Mouse (Mus musculus) MEL (cell line): ENCODE measurements around the gene Tcea2. TPM values are rescaled to one million over a fixed set of nuclear protein-coding genes. Genes with fewer than 3 reads are reported as not detected.

ENCODE experiments used
- DNase-seq: peaks from one replicate; pipeline ENCODE4 v3.0.0; 2011; ENCODE audit warnings: low read depth, low spot score
- H3K27ac ChIP-seq: 2 replicates; pipeline ENCODE4 v1.5.1; 2012; ENCODE audit warnings: low read depth, mild to moderate bottlenecking, control low read depth, low read length, moderate library complexity; ENCODE audit not compliant: control insufficient read depth
- H3K27me3 ChIP-seq, 2 experiments: fragments of 150-350 bp in 1 of 2; sonication (generic) in 1 of 2; 2 replicates each; pipeline ENCODE4 v1.6.1; 2012; ENCODE audit warnings: low read length in 2 of 2, mild to moderate bottlenecking in 2 of 2, improper control_type of control experiment in 1 of 2, moderate library complexity in 1 of 2; ENCODE audit not compliant: insufficient read depth in 2 of 2, control insufficient read depth in 1 of 2
- H3K36me3 ChIP-seq, 2 experiments: 2 replicates each; pipeline ENCODE4 v1.6.1; 2012 to 2014; ENCODE audit warnings: low read length in 2 of 2, improper control_type of control experiment in 1 of 2, inconsistent platforms in 1 of 2, mild to moderate bottlenecking in 1 of 2; ENCODE audit not compliant: insufficient read depth in 2 of 2, control insufficient read depth in 1 of 2
- H3K4me1 ChIP-seq, 2 experiments: fragments of 150-350 bp in 1 of 2; sonication (generic) in 1 of 2; 2 replicates each; pipeline ENCODE4 v1.6.1; 2012; ENCODE audit warnings: low read length in 2 of 2, improper control_type of control experiment in 1 of 2, mild to moderate bottlenecking in 1 of 2; ENCODE audit not compliant: insufficient read depth in 2 of 2, control insufficient read depth in 1 of 2
- H3K4me3 ChIP-seq, 2 experiments: fragments of 150-350 bp in 1 of 2; sonication (generic) in 1 of 2; 2 replicates each; pipeline ENCODE4 v1.5.1; 2012; ENCODE audit warnings: low read depth in 2 of 2, low read length in 2 of 2, mild to moderate bottlenecking in 2 of 2, moderate library complexity in 2 of 2, control low read depth in 1 of 2, improper control_type of control experiment in 1 of 2; ENCODE audit not compliant: control insufficient read depth in 1 of 2, insufficient read depth in 1 of 2
- H3K79me2 ChIP-seq: 2 replicates; pipeline ENCODE4 v1.6.1; 2012; ENCODE audit warnings: mild to moderate bottlenecking, low read length, moderate library complexity; ENCODE audit not compliant: control insufficient read depth, poor library complexity, insufficient read depth
- H3K9ac ChIP-seq: 2 replicates; pipeline ENCODE4 v1.6.1; 2012; ENCODE audit warnings: low read depth, mild to moderate bottlenecking, control low read depth, low read length, moderate library complexity; ENCODE audit not compliant: control insufficient read depth, poor library complexity, severe bottlenecking
- H3K9me3 ChIP-seq: fragments of 150-350 bp; sonication (generic); replicated peaks from 2 replicates; pipeline ENCODE4 v1.6.1; 2012; ENCODE audit warnings: mild to moderate bottlenecking, low read length, improper control_type of control experiment, moderate library complexity; ENCODE audit not compliant: insufficient read depth
- CHD2 ChIP-seq: IDR thresholded peaks from 2 replicates; pipeline ENCODE4 v1.6.1; 2011; ENCODE audit warnings: low read length, improper control_type of control experiment
- CTCF ChIP-seq, 3 experiments: IDR thresholded peaks in 2 of 3; conservative IDR thresholded peaks in 1 of 3; 2 replicates each; pipeline ENCODE4 v1.5.1; 2011 to 2012; ENCODE audit warnings: low read length in 3 of 3, low read depth in 2 of 3, mild to moderate bottlenecking in 2 of 3, improper control_type of control experiment in 1 of 3, inconsistent platforms in 1 of 3, mixed read lengths in 1 of 3, moderate library complexity in 1 of 3; ENCODE audit not compliant: control insufficient read depth in 1 of 3, insufficient read depth in 1 of 3, poor library complexity in 1 of 3, severe bottlenecking in 1 of 3
- E2F4 ChIP-seq: IDR thresholded peaks from 2 replicates; pipeline ENCODE4 v1.6.1; 2011; ENCODE audit warnings: low read depth, low read length, improper control_type of control experiment, borderline replicate concordance
- EP300 ChIP-seq, 2 experiments: IDR thresholded peaks; 2 replicates each; pipeline ENCODE4 v1.6.1; 2011; ENCODE audit warnings: improper control_type of control experiment in 2 of 2, low read length in 2 of 2, low read depth in 1 of 2, mild to moderate bottlenecking in 1 of 2
- ETS1 ChIP-seq: IDR thresholded peaks from 2 replicates; pipeline ENCODE4 v1.6.1; 2012; ENCODE audit warnings: low read depth, mild to moderate bottlenecking, inconsistent platforms, low read length, improper control_type of control experiment, moderate library complexity
- HCFC1 ChIP-seq: IDR thresholded peaks from 2 replicates; pipeline ENCODE4 v1.6.1; 2012; ENCODE audit warnings: low read depth, mild to moderate bottlenecking, inconsistent platforms, low read length, improper control_type of control experiment, moderate library complexity
- MAFK ChIP-seq: IDR thresholded peaks from 2 replicates; pipeline ENCODE4 v1.6.1; 2011; ENCODE audit warnings: low read depth, mild to moderate bottlenecking, low read length, improper control_type of control experiment, borderline replicate concordance
- MAX ChIP-seq: IDR thresholded peaks from 2 replicates; pipeline ENCODE4 v1.6.1; 2011; ENCODE audit warnings: low read length, improper control_type of control experiment
- MXI1 ChIP-seq: IDR thresholded peaks from 2 replicates; pipeline ENCODE4 v1.6.1; 2011; ENCODE audit warnings: mild to moderate bottlenecking, low read depth, low read length, improper control_type of control experiment
- POLR2AphosphoS2 ChIP-seq: IDR thresholded peaks from 2 replicates; pipeline ENCODE4 v1.6.1; 2011; ENCODE audit warnings: low read length, improper control_type of control experiment
- RAD21 ChIP-seq: IDR thresholded peaks from 2 replicates; pipeline ENCODE4 v1.6.1; 2011; ENCODE audit warnings: mild to moderate bottlenecking, low read depth, low read length, improper control_type of control experiment
- RCOR1 ChIP-seq: IDR thresholded peaks from 2 replicates; pipeline ENCODE4 v1.6.1; 2012; ENCODE audit warnings: low read depth, mild to moderate bottlenecking, inconsistent platforms, low read length, improper control_type of control experiment
- SMC3 ChIP-seq: IDR thresholded peaks from 2 replicates; pipeline ENCODE4 v1.6.1; 2011; ENCODE audit warnings: low read depth, low read length, improper control_type of control experiment
- TAL1 ChIP-seq: IDR thresholded peaks from 2 replicates; pipeline ENCODE4 v1.6.1; 2012; ENCODE audit warnings: mild to moderate bottlenecking, inconsistent platforms, low read length, moderate library complexity, mixed read lengths
- ZC3H11A ChIP-seq: IDR thresholded peaks from 2 replicates; pipeline ENCODE4 v1.6.1; 2012; ENCODE audit warnings: low read depth, mild to moderate bottlenecking, inconsistent platforms, low read length, improper control_type of control experiment
- ZKSCAN1 ChIP-seq: IDR thresholded peaks from 2 replicates; pipeline ENCODE4 v1.6.1; 2012; ENCODE audit warnings: low read depth, mild to moderate bottlenecking, inconsistent platforms, low read length, improper control_type of control experiment, moderate library complexity
- polyA plus RNA-seq, 2 experiments: library from polyadenylated mRNA; stranded (reverse) in 1 of 2; unstranded in 1 of 2; fragments of >175 nt in 1 of 2; fragments of >200 nt in 1 of 2; gene quantifications; 2 replicates each; pipeline versions ENCODE4 v1.2.1 to v1.2.4; 2012; ENCODE audit warnings: low replicate concordance in 2 of 2, low read depth in 1 of 2; ENCODE audit not compliant: insufficient read length in 2 of 2, insufficient read depth in 1 of 2, missing spikeins in 1 of 2
- total RNA-seq: library from RNA; depleted of rRNA; stranded (reverse); fragments of 300-350 nt; gene quantifications from 2 replicates; pipeline ENCODE4 v1.2.3, GENCODE M21; 2012

Tcea2 gene
- total and polyA plus RNA-seq, 3 experiments, result 6.7 to 17.0 TPM; not detected in 1

DNA sequence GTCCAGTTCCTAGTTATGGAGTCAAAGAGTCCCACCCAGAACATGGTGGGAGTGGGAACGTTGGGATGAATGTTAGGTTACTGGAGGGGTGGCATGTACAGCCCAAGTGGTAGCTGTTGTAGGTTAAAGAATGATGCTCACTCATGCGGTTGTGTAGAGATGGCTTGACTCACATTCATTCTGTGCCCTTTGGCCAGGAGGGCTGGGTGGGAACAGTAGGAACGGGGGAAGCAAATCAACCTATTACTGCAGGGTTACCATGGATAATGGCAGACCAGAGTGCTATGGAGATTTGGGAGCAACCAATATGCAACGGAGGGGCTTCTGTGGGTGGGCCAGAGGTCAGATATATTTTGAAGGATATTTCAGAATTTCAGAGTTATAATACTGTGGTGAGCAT is 5.2 kb upstream of the Tcea2 start:
- H3K27me3 ChIP-seq, result peaks cover 2 to 3% of the 10 kb centered on the region in 2 experiments; a peak in 2 of 4 replicates
- no peak for TF ChIP-seq ETS1
- TF ChIP-seq E2F4, result no peak
- TF ChIP-seq HCFC1, result no peak
- TF ChIP-seq MAFK, result no peak
- no peak for TF ChIP-seq POLR2AphosphoS2
- TF ChIP-seq ZC3H11A, result no peak
- TF ChIP-seq CHD2, result no peak
- TF ChIP-seq EP300 (IDR thresholded peaks at IDR 0.05; ENCODE audit: low read depth in 1 of 2, low read length in 2 of 2), result no peak
- no peak for TF ChIP-seq MXI1
- no peak for TF ChIP-seq ZKSCAN1
- TF ChIP-seq, all 39 proteins: peak for 0

GRCm38 (mm10) chr2:181675454-181675853 is 4.7 kb upstream of the Tcea2 start:
- H3K79me2 ChIP-seq, result peaks cover 4% of the 10 kb centered on the region; the same call in 1 of the 2 replicates
- peak overlapping the region; percentile 51 for H3K9ac ChIP-seq
- peak; percentile 49 for DNase-seq
- H3K27ac ChIP-seq, result no peak overlapping the region
- peaks cover 0 to 3% of the 10 kb centered on the region in 2 experiments; a peak in 2 of 4 replicates for H3K27me3 ChIP-seq
- H3K9me3 ChIP-seq, result no peaks in the 10 kb centered on the region
- TF ChIP-seq MAX, result no peak
- no peak for TF ChIP-seq RCOR1
- H3K4me3 ChIP-seq, result peak overlapping the region; percentile 48 to 69
- H3K4me1 ChIP-seq, result peaks cover 0 to 18% of the 10 kb centered on the region in 2 experiments; a peak in 3 of 4 replicates
- H3K36me3 ChIP-seq, result peaks cover 0 to 10% of the 10 kb centered on the region in 2 experiments; a peak in 2 of 4 replicates

More for the DNA sequence above, 5.2 kb upstream of the Tcea2 start:
- no peak overlapping the region for H3K4me3 ChIP-seq
- no peaks in the 10 kb centered on the region for H3K9me3 ChIP-seq
- H3K4me1 ChIP-seq, result peaks cover 0 to 18% of the 10 kb centered on the region in 2 experiments; a peak in 3 of 4 replicates
- DNase-seq, result no peak
- H3K79me2 ChIP-seq, result no peaks in the 10 kb centered on the region
- peaks cover 0 to 10% of the 10 kb centered on the region in 2 experiments; a peak in 2 of 4 replicates for H3K36me3 ChIP-seq
- H3K9ac ChIP-seq, result no peak overlapping the region
- H3K27ac ChIP-seq, result no peak overlapping the region

- Histone ChIP-seq H3K4me3 (no peak overlapping the region), H3K36me3 (peaks cover 0 to 10% of the 10 kb centered on the region in 2 experiments; a peak in 2 of 4 replicates), H3K79me2 (peaks cover 6% of the 10 kb centered on the region; the same call in 1 of the 2 replicates)
- peak; percentile 37 for DNase-seq
- TF ChIP-seq RAD21 (peak; percentile 7), MXI1 (no peak), TAL1 (no peak), SMC3 (peak; percentile 45), ZKSCAN1 (no peak), CTCF (IDR thresholded peaks at IDR 0.05 in 2 of 3, conservative IDR thresholded peaks at IDR 0.05 in 1 of 3; ENCODE audit: control insufficient read depth in 1 of 3, insufficient read depth in 1 of 3, low read depth in 2 of 3, low read length in 3 of 3, poor library complexity in 1 of 3, severe bottlenecking in 1 of 3) (peak in 1 of 3 experiments; percentile 52; a peak in 3 of 6 replicates)
- TF ChIP-seq, all 39 proteins: peak for 3
- Histone ChIP-seq H3K4me1 (peaks cover 0 to 21% of the 10 kb centered on the region in 2 experiments), H3K27me3 (peaks cover 0 to 3% of the 10 kb centered on the region in 2 experiments; a peak in 1 of 4 replicates), H3K27ac (no peak overlapping the region), H3K9ac (0 out of 2 replicates have a peak overlapping the region, but pooled peaks have one; percentile 13), H3K9me3 (no peaks in the 10 kb centered on the region)
These were observed 3.7 kb upstream of the Tcea2 start for GRCm38 (mm10) chr2:181676424-181676823.
